Mouse (Mus musculus) liver, postnatal 0 days (tissue): Measurements from ENCODE around the gene Zfp383.

ENCODE experiments used
- CTCF ChIP-seq: sonication (generic); IDR thresholded peaks from 2 replicates; pipeline ENCODE4 v1.5.1; 2016; ENCODE audit warnings: antibody characterized with exemption, low read depth
- EP300 ChIP-seq: IDR thresholded peaks from 2 replicates; pipeline ENCODE4 v1.6.1; 2016; ENCODE audit warnings: antibody characterized with exemption, low read depth, mild to moderate bottlenecking

- TF ChIP-seq CTCF (no peak), EP300 (no peak)
Measured at GRCm38 (mm10) chr7:29941027-29941426, 33.0 kb downstream of the Zfp383 start.
